Mouse (Mus musculus) embryonic facial prominence, embryonic 11.5 days (tissue): Measurements from ENCODE around the gene Dyrk1a. TPM values are rescaled to one million over a fixed set of nuclear protein-coding genes. Genes with fewer than 3 reads are reported as not detected.

Experiments
- ATAC-seq: fragments of 200-750 bp; cut with Nextera tagmentation; replicated peaks from 2 replicates; pipeline ENCODE4 v1.8.0; 2017; ENCODE audit warnings: low read depth; ENCODE audit not compliant: insufficient number of reproducible peaks, low FRiP score, low TSS enrichment
- DNase-seq: peaks from one replicate; pipeline ENCODE4 v3.0.0-alpha.2; 2015; ENCODE audit warnings: low spot score
- H3K27ac ChIP-seq: fragments of 300-500 bp; sonication (generic); replicated peaks from 2 replicates; pipeline ENCODE4 v1.5.1; 2014; ENCODE audit warnings: mild to moderate bottlenecking, low read depth, low read length, control low read depth
- H3K27me3 ChIP-seq: fragments of 300-500 bp; sonication (generic); 2 replicates; pipeline ENCODE4 v1.6.1; 2014; ENCODE audit warnings: mild to moderate bottlenecking, low read length, moderate library complexity, mixed read lengths; ENCODE audit not compliant: control insufficient read depth, insufficient read depth
- H3K36me3 ChIP-seq: fragments of 300-500 bp; sonication (generic); replicated peaks from 2 replicates; pipeline ENCODE4 v1.6.1; 2014; ENCODE audit warnings: low read depth, mild to moderate bottlenecking, low read length, moderate library complexity, mixed read lengths; ENCODE audit not compliant: control insufficient read depth, insufficient read depth
- H3K4me1 ChIP-seq: fragments of 300-500 bp; sonication (generic); 2 replicates; pipeline ENCODE4 v1.6.1; 2014; ENCODE audit warnings: low read length, mixed read lengths; ENCODE audit not compliant: control insufficient read depth, insufficient read depth
- H3K4me2 ChIP-seq: fragments of 300-500 bp; sonication (generic); 2 replicates; pipeline ENCODE4 v1.6.1; 2014; ENCODE audit warnings: low read depth, mild to moderate bottlenecking, control low read depth, low read length, moderate library complexity
- H3K4me3 ChIP-seq: fragments of 300-500 bp; sonication (generic); 2 replicates; pipeline ENCODE4 v1.5.1; 2014; ENCODE audit warnings: low read depth, low read length, control low read depth
- H3K9ac ChIP-seq: fragments of 300-500 bp; sonication (generic); replicated peaks from 2 replicates; pipeline ENCODE4 v1.6.1; 2014; ENCODE audit warnings: mild to moderate bottlenecking, control low read depth, low read length
- H3K9me3 ChIP-seq: fragments of 300-500 bp; sonication (generic); replicated peaks from 2 replicates; pipeline ENCODE4 v1.6.1; 2016; ENCODE audit warnings: mild to moderate bottlenecking, low read length, inconsistent platforms, mixed read lengths; ENCODE audit not compliant: control insufficient read depth
- WGBS: fragments of 180-500 bp; shearing (Covaris S2); extraction: QIAGEN DNeasy Blood & Tissue Kit; methylation state at CpG from one replicate; pipeline ENCODE4 v1.1.7; 2014; 5-methylcytosine and 5-hydroxymethylcytosine counted together
- polyA plus RNA-seq: library from polyadenylated mRNA; unstranded; fragments of >200 nt; fragmentation: Nextera tagmentation; extraction: Ambion mirVana; gene quantifications from 2 replicates; pipeline ENCODE4 v1.2.1, GENCODE M21; 2014

Dyrk1a gene
- polyA plus RNA-seq, 1 experiment from 2014 or later, result 13.6 TPM

- Histone ChIP-seq H3K36me3 (no peaks in the 10 kb centered on the region), H3K4me2 (no peak overlapping the region), H3K4me1 (no peaks in the 10 kb centered on the region), H3K4me3 (no peak overlapping the region), H3K9ac (no peak overlapping the region), H3K9me3 (no peaks in the 10 kb centered on the region), H3K27me3 (no peaks in the 10 kb centered on the region), H3K27ac (no peak overlapping the region)
- WGBS, result 88% methylated on average over 4 of the region's 4 CpGs
- DNase-seq (no peak), ATAC-seq (no peak)
These were observed 38.5 kb upstream of the Dyrk1a start for GRCm38 (mm10) chr16:94531268-94531667.

- Histone ChIP-seq H3K9me3 (no peaks in the 10 kb centered on the region), H3K4me3 (no peak overlapping the region), H3K4me1 (no peaks in the 10 kb centered on the region), H3K36me3 (no peaks in the 10 kb centered on the region), H3K4me2 (no peak overlapping the region), H3K27ac (no peak overlapping the region), H3K27me3 (no peaks in the 10 kb centered on the region), H3K9ac (no peak overlapping the region)
- 75% methylated on average over 6 of the region's 6 CpGs for WGBS
- DNase-seq, result no peak
- no peak for ATAC-seq
These were observed 36.1 kb upstream of the Dyrk1a start for GRCm38 (mm10) chr16:94533679-94534078.

GRCm38 (mm10) chr16:94535716-94536115 lies 34.1 kb upstream of the Dyrk1a start:
- H3K4me3 ChIP-seq, result no peak overlapping the region
- WGBS, result 89% methylated on average over 5 of the region's 5 CpGs

DNA sequence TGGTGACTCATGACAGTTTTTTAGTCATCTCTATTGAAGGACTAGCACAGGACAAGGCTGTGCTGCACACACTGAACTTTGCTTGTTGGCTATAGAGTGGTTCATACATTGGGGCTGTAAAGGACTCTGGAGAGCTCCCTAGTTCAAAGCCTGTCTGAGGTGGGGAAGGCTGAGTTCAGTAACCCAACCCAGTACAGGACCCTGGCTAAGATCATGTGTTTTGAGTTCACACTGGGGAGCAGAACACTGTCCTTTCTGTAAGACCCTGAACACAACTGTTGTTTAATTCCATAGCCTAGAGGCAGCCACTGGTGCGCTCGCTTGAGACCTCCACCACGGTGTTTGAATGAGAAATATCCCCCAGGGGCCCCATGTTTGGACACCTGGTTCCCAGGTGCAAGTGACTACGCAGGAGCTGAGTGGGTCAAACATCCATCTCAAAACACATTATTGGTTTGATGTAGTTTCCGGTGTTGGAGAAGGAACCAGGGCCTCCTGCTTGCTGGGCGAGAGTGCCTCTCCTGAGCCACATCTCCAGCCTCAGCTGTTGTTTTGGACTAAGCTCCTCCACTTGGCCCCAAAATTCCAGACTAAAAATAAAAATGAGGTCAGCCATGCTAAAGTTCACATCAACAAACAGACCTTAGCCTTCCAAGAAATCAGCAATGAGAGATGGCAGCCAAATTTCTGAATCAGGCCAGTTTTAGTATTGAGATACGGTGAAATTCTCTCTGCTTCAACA lies 33.2 kb upstream of the Dyrk1a start:
- no peak overlapping the region for H3K4me2 ChIP-seq
- no peak for ATAC-seq
- H3K4me1 ChIP-seq, result no peaks in the 10 kb centered on the region
- no peak overlapping the region for H3K27ac ChIP-seq
- H3K27me3 ChIP-seq, result no peaks in the 10 kb centered on the region
- no peaks in the 10 kb centered on the region for H3K9me3 ChIP-seq
- WGBS, result 60% methylated on average over 7 of the region's 7 CpGs
- H3K4me3 ChIP-seq, result no peak overlapping the region
- no peaks in the 10 kb centered on the region for H3K36me3 ChIP-seq
- DNase-seq, result no peak
- H3K9ac ChIP-seq, result no peak overlapping the region

More at GRCm38 (mm10) chr16:94535716-94536115, 34.1 kb upstream of the Dyrk1a start:
- H3K9ac ChIP-seq, result no peak overlapping the region
- H3K36me3 ChIP-seq, result no peaks in the 10 kb centered on the region
- H3K9me3 ChIP-seq, result no peaks in the 10 kb centered on the region
- H3K27me3 ChIP-seq, result no peaks in the 10 kb centered on the region
- no peak overlapping the region for H3K27ac ChIP-seq
- DNase-seq (no peak), ATAC-seq (no peak)
- no peaks in the 10 kb centered on the region for H3K4me1 ChIP-seq
- no peak overlapping the region for H3K4me2 ChIP-seq

- no peak overlapping the region for H3K4me2 ChIP-seq
- 69% methylated on average over 9 of the region's 9 CpGs for whole genome bisulfite sequencing
- H3K9ac ChIP-seq, result no peak overlapping the region
- ATAC-seq, result no peak
- no peaks in the 10 kb centered on the region for H3K36me3 ChIP-seq
- no peaks in the 10 kb centered on the region for H3K27me3 ChIP-seq
- H3K4me3 ChIP-seq, result no peak overlapping the region
- H3K9me3 ChIP-seq, result no peaks in the 10 kb centered on the region
- no peaks in the 10 kb centered on the region for H3K4me1 ChIP-seq
- no peak overlapping the region for H3K27ac ChIP-seq
- DNase-seq, result no peak
These were observed 32.7 kb upstream of the Dyrk1a start for GRCm38 (mm10) chr16:94537159-94537527.

DNA sequence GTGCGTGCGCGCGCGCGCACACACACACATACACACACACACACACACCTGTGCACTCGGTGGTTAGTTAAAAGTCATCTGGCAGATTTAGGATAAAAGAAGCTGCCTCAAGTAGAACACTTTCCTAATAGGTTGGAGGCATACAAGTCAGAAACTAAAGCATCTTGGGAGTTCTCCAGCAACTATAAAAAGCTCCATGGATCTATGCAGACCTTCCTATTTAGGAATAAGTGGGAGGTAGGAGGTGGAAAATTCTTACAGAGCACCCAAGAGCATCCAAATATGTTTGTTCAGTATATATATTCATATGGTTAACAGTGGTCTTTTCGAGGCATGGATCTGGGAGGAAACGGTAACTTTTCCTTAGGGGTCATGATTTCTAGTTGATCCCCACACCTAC lies 29.7 kb upstream of the Dyrk1a start:
- WGBS, result 97% methylated on average over 9 of the region's 9 CpGs
- Histone ChIP-seq H3K4me3 (no peak overlapping the region), H3K27ac (no peak overlapping the region), H3K9ac (no peak overlapping the region), H3K9me3 (no peaks in the 10 kb centered on the region), H3K27me3 (no peaks in the 10 kb centered on the region), H3K36me3 (no peaks in the 10 kb centered on the region), H3K4me2 (no peak overlapping the region), H3K4me1 (no peaks in the 10 kb centered on the region)
- ATAC-seq (no peak), DNase-seq (no peak)

- Histone ChIP-seq H3K4me3 (no peak overlapping the region), H3K9me3 (no peaks in the 10 kb centered on the region), H3K4me1 (no peaks in the 10 kb centered on the region), H3K27me3 (no peaks in the 10 kb centered on the region), H3K4me2 (no peak overlapping the region), H3K36me3 (no peaks in the 10 kb centered on the region), H3K9ac (no peak overlapping the region), H3K27ac (no peak overlapping the region)
- ATAC-seq (no peak), DNase-seq (no peak)
- 87% methylated on average over 8 of the region's 8 CpGs for WGBS
These were observed 26.9 kb upstream of the Dyrk1a start for GRCm38 (mm10) chr16:94542898-94543297.

GRCm38 (mm10) chr16:94544540-94545105 lies 25.2 kb upstream of the Dyrk1a start:
- no peak for ATAC-seq
- DNase-seq, result no peak
- no peak overlapping the region for H3K4me2 ChIP-seq
- no peaks in the 10 kb centered on the region for H3K36me3 ChIP-seq
- H3K27ac ChIP-seq, result no peak overlapping the region
- H3K4me1 ChIP-seq, result no peaks in the 10 kb centered on the region
- WGBS, result 72% methylated on average over 11 of the region's 11 CpGs
- no peaks in the 10 kb centered on the region for H3K27me3 ChIP-seq
- H3K4me3 ChIP-seq, result no peak overlapping the region
- no peak overlapping the region for H3K9ac ChIP-seq
- H3K9me3 ChIP-seq, result no peaks in the 10 kb centered on the region
